Mouse (Mus musculus) megakaryocyte, embryonic 14.5 days (primary cell): Measurements from ENCODE around the gene Alg11.

Source experiments
- FLI1 ChIP-seq: IDR thresholded peaks from 2 replicates; pipeline ENCODE4 v1.6.1; 2012; ENCODE audit warnings: low read length, inconsistent platforms, mixed read lengths
- GATA1 ChIP-seq: IDR thresholded peaks from 3 replicates; pipeline ENCODE4 v1.6.1; 2012; ENCODE audit warnings: mixed read lengths, low read length, inconsistent platforms, borderline replicate concordance

GRCm38 (mm10) chr8:22019498-22019897 is 41.0 kb upstream of the Alg11 start:
- TF ChIP-seq FLI1, result no peak
- TF ChIP-seq GATA1, result no peak
